Mouse (Mus musculus) forebrain, postnatal 0 days (tissue): ENCODE measurements around the gene Gm20869. TPM values are rescaled to one million over a fixed set of nuclear protein-coding genes. Genes with fewer than 3 reads are reported as not detected.
"Not testable (repeated sequence)": the region's sequence is repeated elsewhere in the genome, so short reads cannot be mapped to it uniquely, and the experiment has no call there.

Experiments
- ATAC-seq: fragments of 200-750 bp; cut with Nextera tagmentation; 2 replicates; pipeline ENCODE4 v1.8.0; 2017; ENCODE audit warnings: mild to moderate bottlenecking, moderate library complexity
- DNase-seq: peaks from one replicate; pipeline ENCODE4 v3.0.0-alpha.2; 2015
- H3K27ac ChIP-seq: fragments of 300-500 bp; sonication (generic); 2 replicates; pipeline ENCODE4 v1.5.1; 2014; ENCODE audit warnings: low read depth, mild to moderate bottlenecking, antibody characterized with exemption, low read length, moderate library complexity, mixed read lengths
- H3K27me3 ChIP-seq: fragments of 300-500 bp; sonication (generic); 2 replicates; pipeline ENCODE4 v1.6.1; 2014; ENCODE audit warnings: mild to moderate bottlenecking, low read length, mixed read lengths; ENCODE audit not compliant: insufficient read depth
- H3K36me3 ChIP-seq: fragments of 300-500 bp; sonication (generic); 2 replicates; pipeline ENCODE4 v1.6.1; 2014; ENCODE audit warnings: mild to moderate bottlenecking, moderate library complexity; ENCODE audit not compliant: insufficient read depth
- H3K4me1 ChIP-seq: fragments of 300-500 bp; sonication (generic); 2 replicates; pipeline ENCODE4 v1.6.1; 2014; ENCODE audit warnings: antibody characterized with exemption; ENCODE audit not compliant: insufficient read depth
- H3K4me2 ChIP-seq: fragments of 300-500 bp; sonication (generic); 2 replicates; pipeline ENCODE4 v1.6.1; 2014; ENCODE audit warnings: low read depth, mild to moderate bottlenecking, moderate library complexity
- H3K4me3 ChIP-seq: fragments of 300-500 bp; sonication (generic); 2 replicates; pipeline ENCODE4 v1.5.1; 2014; ENCODE audit warnings: low read depth, low read length, mixed read lengths
- H3K9ac ChIP-seq: fragments of 300-500 bp; sonication (generic); 2 replicates; pipeline ENCODE4 v1.6.1; 2014; ENCODE audit warnings: mild to moderate bottlenecking
- H3K9me3 ChIP-seq: fragments of 300-500 bp; sonication (generic); 2 replicates; pipeline ENCODE4 v1.6.1; 2016; ENCODE audit warnings: low read length
- WGBS: fragments of 180-500 bp; shearing (Covaris S2); extraction: QIAGEN DNeasy Blood & Tissue Kit; methylation state at CpG from one replicate; pipeline ENCODE4 v1.1.7; 2014; 5-methylcytosine and 5-hydroxymethylcytosine counted together
- polyA plus RNA-seq: library from polyadenylated mRNA; unstranded; fragments of >200 nt; fragmentation: Nextera tagmentation; extraction: Ambion mirVana; gene quantifications from 2 replicates; pipeline ENCODE4 v1.2.1, GENCODE M21; 2015
- total RNA-seq: library from RNA; depleted of rRNA; stranded (reverse); fragments of >200 nt; gene quantifications from 2 replicates; pipeline ENCODE4 v1.2.3, GENCODE M21; 2014; rRNA removed

The Gm20869 gene
- not detected in 2 replicates for total RNA-seq
- not detected in 2 replicates for polyA plus RNA-seq

DNA sequence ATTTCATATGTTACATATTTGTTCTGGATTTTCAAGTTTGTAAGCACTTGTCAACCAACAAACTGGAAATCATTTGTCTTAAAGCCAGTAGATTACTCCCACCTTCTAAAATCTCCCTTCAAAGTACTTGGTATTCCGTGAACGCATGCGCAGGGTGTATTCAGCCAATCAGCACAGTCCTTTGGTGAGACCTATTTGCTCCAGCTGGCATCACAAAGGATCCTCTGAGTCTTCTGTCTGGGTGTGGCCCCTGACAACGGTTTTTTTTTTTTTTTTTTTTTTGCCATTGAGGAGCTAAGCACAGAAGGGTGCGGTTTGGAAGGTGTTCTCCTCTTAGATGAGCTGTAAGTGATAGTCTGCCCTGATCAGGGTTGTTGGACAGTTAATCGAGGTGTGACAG lies at the start of gene Gm20869:
Gene Gm20869, plus strand, starts transcription at position 301 of the 400 bp plus-strand sequence.
- not testable (repeated sequence) for ATAC-seq, H3K4me1 ChIP-seq, H3K27me3 ChIP-seq, H3K4me2 ChIP-seq, H3K36me3 ChIP-seq, H3K9me3 ChIP-seq, H3K4me3 ChIP-seq, H3K27ac ChIP-seq, DNase-seq, H3K9ac ChIP-seq
- no CpG with 5 or more reads among the region's 6 CpGs for WGBS

Other genes starting within 250 kb of the Gm20869 start
- gene Gm20870, start 222.6 kb downstream of the Gm20869 start, total RNA-seq: not detected in 2 replicates
- gene Gm20870, start 222.6 kb downstream of the Gm20869 start, polyA plus RNA-seq: not detected in 2 replicates